Mouse (Mus musculus) embryonic facial prominence, embryonic 14.5 days (tissue): ENCODE data around the gene Ndufa5. TPM values are rescaled to one million over a fixed set of nuclear protein-coding genes. Genes with fewer than 3 reads are reported as not detected.

Experiments used
- ATAC-seq: fragments of 200-750 bp; cut with Nextera tagmentation; 2 replicates; pipeline ENCODE4 v1.8.0; 2017; ENCODE audit warnings: low read depth, moderate number of reproducible peaks, moderate TSS enrichment
- DNase-seq: peaks from one replicate; pipeline ENCODE4 v3.0.0-alpha.2; 2015; ENCODE audit warnings: low spot score
- H3K27ac ChIP-seq: fragments of 300-500 bp; sonication (generic); replicated peaks from 2 replicates; pipeline ENCODE4 v1.5.1; 2014; ENCODE audit warnings: low read depth, mild to moderate bottlenecking, low read length, moderate library complexity
- H3K27me3 ChIP-seq: fragments of 300-500 bp; sonication (generic); replicated peaks from 2 replicates; pipeline ENCODE4 v1.6.1; 2014; ENCODE audit warnings: low read length; ENCODE audit not compliant: control insufficient read depth, insufficient read depth
- H3K36me3 ChIP-seq: fragments of 300-500 bp; sonication (generic); 2 replicates; pipeline ENCODE4 v1.6.1; 2014; ENCODE audit warnings: low read length, mixed read lengths; ENCODE audit not compliant: control insufficient read depth, insufficient read depth
- H3K4me1 ChIP-seq: fragments of 300-500 bp; sonication (generic); 2 replicates; pipeline ENCODE4 v1.6.1; 2014; ENCODE audit warnings: antibody characterized with exemption, low read length; ENCODE audit not compliant: control insufficient read depth, insufficient read depth
- H3K4me2 ChIP-seq: fragments of 300-500 bp; sonication (generic); 2 replicates; pipeline ENCODE4 v1.6.1; 2014; ENCODE audit warnings: low read depth, mild to moderate bottlenecking, low read length, moderate library complexity, mixed read lengths
- H3K4me3 ChIP-seq: fragments of 300-500 bp; sonication (generic); 2 replicates; pipeline ENCODE4 v1.5.1; 2014; ENCODE audit warnings: low read depth, mild to moderate bottlenecking, low read length
- H3K9ac ChIP-seq: fragments of 300-500 bp; sonication (generic); 2 replicates; pipeline ENCODE4 v1.6.1; 2014; ENCODE audit warnings: low read depth, mild to moderate bottlenecking, low read length, moderate library complexity, mixed read lengths
- H3K9me3 ChIP-seq: fragments of 300-500 bp; sonication (generic); 2 replicates; pipeline ENCODE4 v1.6.1; 2016; ENCODE audit warnings: low read length; ENCODE audit not compliant: control insufficient read depth
- WGBS: fragments of 180-500 bp; shearing (Covaris S2); extraction: QIAGEN DNeasy Blood & Tissue Kit; methylation state at CpG from one replicate; pipeline ENCODE4 v1.1.7; 2014; 5-methylcytosine and 5-hydroxymethylcytosine counted together
- polyA plus RNA-seq: library from polyadenylated mRNA; unstranded; fragments of >200 nt; fragmentation: Nextera tagmentation; extraction: Ambion mirVana; gene quantifications from 2 replicates; pipeline ENCODE4 v1.2.1, GENCODE M21; 2014

Ndufa5 gene
- polyA plus RNA-seq, 1 experiment from 2014 or later: 379 TPM

DNA sequence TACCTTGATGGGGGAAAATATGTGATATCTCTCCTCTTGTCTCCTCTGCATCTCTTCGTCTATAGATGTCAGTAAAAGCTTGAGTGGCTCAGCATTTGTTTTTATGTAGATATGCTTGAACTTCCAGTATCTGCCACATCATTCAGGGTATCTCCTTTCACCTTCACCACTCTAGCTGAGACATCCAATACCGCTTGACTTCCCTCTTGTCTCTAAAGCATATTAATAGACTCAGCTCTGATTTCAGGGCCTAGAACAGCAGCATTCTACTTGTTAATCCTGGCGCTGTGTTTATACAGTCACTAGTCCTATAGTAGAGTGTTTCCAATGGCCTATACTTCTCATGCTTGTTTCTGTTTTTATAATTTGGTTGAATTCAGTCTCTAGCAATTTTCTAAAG, 5.0 kb upstream of the Ndufa5 start:
- H3K9me3 ChIP-seq: no peaks in the 10 kb centered on the region
- no peak overlapping the region for H3K9ac ChIP-seq
- H3K36me3 ChIP-seq: no peaks in the 10 kb centered on the region
- peak; percentile 15 for DNase-seq
- peak; percentile 38; the same call in 1 of the 2 replicates for ATAC-seq
- H3K4me3 ChIP-seq: no peak overlapping the region
- no peak overlapping the region for H3K4me2 ChIP-seq
- H3K4me1 ChIP-seq: no peaks in the 10 kb centered on the region
- 69% methylated on average over 3 of the region's 3 CpGs for WGBS
- no peak overlapping the region for H3K27ac ChIP-seq
- H3K27me3 ChIP-seq: no peaks in the 10 kb centered on the region

DNA sequence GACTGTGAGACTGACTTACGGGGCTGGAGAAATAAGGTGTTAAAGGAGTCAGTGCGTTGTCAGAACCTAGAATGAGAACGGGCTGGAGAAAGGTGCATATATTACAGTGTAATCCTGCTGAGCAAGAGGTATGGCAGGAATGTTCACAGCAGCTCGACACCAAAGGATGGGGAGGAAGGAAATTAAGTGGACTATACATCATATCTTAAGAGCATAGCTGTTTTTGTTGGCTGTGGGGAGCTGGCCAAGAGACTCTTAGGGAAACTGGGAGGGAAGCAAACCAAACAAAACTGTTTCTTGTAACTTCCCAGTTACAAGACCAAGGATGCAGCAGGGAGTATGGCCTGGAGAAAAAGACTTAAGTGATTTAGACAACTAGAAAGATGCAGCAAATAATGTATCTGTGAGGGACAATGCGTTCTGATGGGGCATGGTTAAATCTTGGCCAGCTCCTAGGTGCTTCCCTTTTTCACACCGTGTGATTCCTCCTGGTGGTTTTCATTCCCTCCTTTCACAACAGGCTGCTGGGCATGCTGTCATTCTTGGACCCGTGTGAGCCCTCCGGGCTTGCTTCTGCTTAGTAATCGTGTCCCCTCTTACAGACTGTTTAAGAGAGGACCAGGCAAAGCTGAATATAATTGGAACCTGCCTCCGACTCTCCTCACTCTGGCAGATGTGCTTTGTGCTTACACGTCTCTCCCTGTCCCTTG, 3.1 kb upstream of the Ndufa5 start:
- Histone ChIP-seq H3K27me3 (no peaks in the 10 kb centered on the region), H3K4me1 (peaks cover 9% of the 10 kb centered on the region), H3K9me3 (no peaks in the 10 kb centered on the region), H3K27ac (no peak overlapping the region), H3K9ac (no peak overlapping the region), H3K36me3 (no peaks in the 10 kb centered on the region), H3K4me2 (peak overlapping the region; percentile 46), H3K4me3 (peak overlapping the region; percentile 0; the same call in 1 of the 2 replicates)
- DNase-seq: peak; percentile 24
- no peak for ATAC-seq
- 32% methylated on average over 11 of the region's 11 CpGs for WGBS

DNA sequence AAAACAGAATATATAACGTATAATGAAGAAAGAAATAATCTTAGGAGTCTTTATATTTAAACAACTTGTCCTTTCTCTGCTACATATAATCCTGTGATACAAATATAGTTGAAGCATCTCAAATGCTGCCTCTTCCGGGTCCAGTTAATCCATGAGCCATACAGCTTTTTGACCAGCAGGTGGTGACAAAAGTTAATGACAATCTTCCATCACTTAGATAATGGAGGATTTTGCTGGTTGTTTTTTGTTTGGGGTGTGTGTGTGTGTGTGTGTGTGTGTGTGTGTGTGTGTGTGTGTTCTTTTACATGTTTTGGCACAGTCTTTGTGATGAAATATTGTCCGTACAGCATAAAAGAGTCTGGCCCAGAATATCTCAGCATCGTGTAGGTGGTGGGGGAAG, 2.4 kb upstream of the Ndufa5 start:
- Histone ChIP-seq H3K9me3 (no peaks in the 10 kb centered on the region), H3K4me3 (peak overlapping the region; percentile 0; the same call in 1 of the 2 replicates), H3K9ac (no peak overlapping the region), H3K36me3 (no peaks in the 10 kb centered on the region), H3K4me1 (peaks cover 11% of the 10 kb centered on the region), H3K27me3 (no peaks in the 10 kb centered on the region), H3K27ac (no peak overlapping the region), H3K4me2 (peak overlapping the region; percentile 46)
- 16% methylated on average over 4 of the region's 4 CpGs for WGBS
- ATAC-seq (no peak), DNase-seq (peak; percentile 77)

DNA sequence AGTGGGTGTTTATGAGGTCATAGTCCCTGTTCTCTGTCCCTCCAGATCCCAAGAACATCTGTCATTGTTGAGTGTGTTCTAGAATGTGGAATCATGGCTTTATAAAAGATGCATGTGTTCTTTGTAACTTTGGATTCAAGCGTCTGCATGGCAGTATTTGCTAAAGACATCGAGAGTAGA, 141 bp upstream of the Ndufa5 start, which contains the start of gene Asb15:
Gene Asb15 (plus strand): TSS at position 81 of the 180 bp plus-strand sequence.
- ATAC-seq: no peak
- no peak for DNase-seq

DNA sequence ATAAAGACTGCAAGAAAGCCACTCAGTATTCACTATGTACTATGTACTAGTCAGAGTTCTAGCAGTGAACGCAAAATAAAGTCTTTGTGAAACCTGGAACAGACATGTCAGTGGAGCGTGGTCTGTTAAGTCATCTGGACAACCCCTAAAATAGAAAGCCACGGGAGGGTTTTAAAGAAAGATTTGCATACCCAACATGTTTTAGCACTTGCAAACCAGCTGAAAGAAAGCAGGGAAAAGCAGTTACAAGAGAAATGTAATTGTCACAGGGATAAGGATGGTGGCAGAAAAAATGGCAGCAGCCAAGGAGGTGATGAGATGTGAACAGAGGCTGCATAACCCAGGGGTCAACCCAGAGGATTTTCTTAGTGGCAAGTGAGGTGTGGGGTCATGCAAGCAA, 2.1 kb downstream of the Ndufa5 start:
- Histone ChIP-seq H3K4me2 (no peak overlapping the region), H3K9ac (no peak overlapping the region), H3K27me3 (no peaks in the 10 kb centered on the region), H3K4me3 (no peak overlapping the region), H3K4me1 (peaks cover 11% of the 10 kb centered on the region), H3K9me3 (no peaks in the 10 kb centered on the region), H3K36me3 (peaks cover 16% of the 10 kb centered on the region; the same call in 1 of the 2 replicates), H3K27ac (no peak overlapping the region)
- 85% methylated on average over 3 of the region's 3 CpGs for WGBS
- ATAC-seq (no peak), DNase-seq (no peak)

More for the DNA sequence above, 141 bp upstream of the Ndufa5 start, which contains the start of gene Asb15:
- Histone ChIP-seq H3K4me3 (peak within 1 kb of the TSS; percentile 75), H3K4me2 (peak within 1 kb of the TSS; percentile 71), H3K4me1 (peaks cover 11% of the 10 kb centered on the region), H3K36me3 (peaks cover 4% of the 10 kb centered on the region; the same call in 1 of the 2 replicates), H3K27ac (0 out of 2 replicates have a peak within 1 kb of the TSS, but pooled peaks have one; percentile 31), H3K27me3 (no peaks in the 10 kb centered on the region), H3K9me3 (no peaks in the 10 kb centered on the region), H3K9ac (peak within 1 kb of the TSS; percentile 72)
- 47% methylated on average over 2 of the region's 2 CpGs for WGBS

DNA sequence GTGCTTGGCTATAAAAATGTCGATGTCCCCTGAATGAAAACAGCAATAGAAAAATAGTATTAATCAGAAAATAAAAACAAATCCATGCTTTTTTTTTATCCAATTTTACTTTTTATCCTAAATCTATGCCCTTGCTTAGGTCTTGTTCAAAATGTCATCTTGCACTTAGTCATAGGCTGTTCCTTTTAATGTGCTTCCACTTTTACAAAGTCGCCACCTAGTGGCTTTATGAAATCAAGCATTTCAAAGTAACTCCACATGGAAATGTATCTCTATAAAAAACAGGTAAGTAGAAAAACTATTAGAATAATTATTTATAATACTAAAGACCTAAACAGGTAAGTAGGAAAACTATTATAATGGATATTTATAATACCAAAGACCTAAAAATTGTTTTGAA, 11.6 kb downstream of the Ndufa5 start:
- Histone ChIP-seq H3K27me3 (no peaks in the 10 kb centered on the region), H3K4me1 (no peaks in the 10 kb centered on the region), H3K9me3 (no peaks in the 10 kb centered on the region), H3K9ac (no peak overlapping the region), H3K4me3 (no peak overlapping the region), H3K36me3 (peaks cover 19% of the 10 kb centered on the region), H3K27ac (no peak overlapping the region), H3K4me2 (no peak overlapping the region)
- ATAC-seq (no peak), DNase-seq (peak; percentile 58)
- WGBS: 44% methylated on average over 2 of the region's 2 CpGs

DNA sequence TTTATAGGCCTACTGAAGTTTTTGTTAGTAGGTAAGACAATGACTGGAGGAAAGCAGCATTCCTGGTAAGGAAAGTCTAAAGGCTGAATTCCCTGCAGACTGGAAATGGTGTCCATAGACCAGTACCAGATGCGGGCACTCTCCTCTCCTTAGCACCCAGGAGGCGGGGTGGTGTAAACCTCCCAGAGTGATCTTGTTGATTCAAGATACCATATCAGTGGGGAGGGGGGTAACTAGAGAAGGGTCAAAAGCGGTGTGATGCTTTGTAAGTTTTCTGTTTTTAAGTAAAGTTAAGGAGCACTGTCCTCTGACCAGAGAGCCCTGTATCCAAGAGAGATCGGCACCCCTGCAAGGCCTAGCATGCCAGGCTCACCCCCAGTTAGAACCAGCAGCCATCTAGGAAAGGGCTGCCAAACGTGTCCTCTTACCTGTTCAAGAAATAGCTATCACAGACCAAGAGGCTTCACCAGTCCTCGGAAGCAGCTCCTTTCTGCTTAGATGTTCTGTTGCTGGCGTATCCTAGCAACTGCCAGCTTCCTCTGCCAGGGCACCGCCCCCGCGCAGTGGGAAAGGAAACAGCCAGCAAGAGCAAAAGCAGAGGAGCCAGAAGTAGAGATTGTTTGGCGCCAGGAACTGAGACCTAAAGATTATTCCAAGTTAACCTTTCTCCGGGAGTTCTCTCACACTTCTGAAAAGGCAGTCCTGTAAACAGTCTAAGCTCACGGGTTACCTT, 13.1 kb downstream of the Ndufa5 start, which contains the start of gene Iqub:
Gene Iqub (minus strand): TSS at position 516 of the 733 bp plus-strand sequence.
- Histone ChIP-seq H3K36me3 (peaks cover 19% of the 10 kb centered on the region), H3K4me1 (no peaks in the 10 kb centered on the region), H3K4me3 (no peak within 1 kb of the TSS), H3K4me2 (peak within 1 kb of the TSS; percentile 13; the same call in 1 of the 2 replicates), H3K27ac (no peak within 1 kb of the TSS), H3K27me3 (no peaks in the 10 kb centered on the region), H3K9me3 (no peaks in the 10 kb centered on the region), H3K9ac (peak within 1 kb of the TSS; percentile 43)
- ATAC-seq (peak; percentile 82), DNase-seq (peak; percentile 74)
- 27% methylated on average over 13 of the region's 13 CpGs for WGBS

DNA sequence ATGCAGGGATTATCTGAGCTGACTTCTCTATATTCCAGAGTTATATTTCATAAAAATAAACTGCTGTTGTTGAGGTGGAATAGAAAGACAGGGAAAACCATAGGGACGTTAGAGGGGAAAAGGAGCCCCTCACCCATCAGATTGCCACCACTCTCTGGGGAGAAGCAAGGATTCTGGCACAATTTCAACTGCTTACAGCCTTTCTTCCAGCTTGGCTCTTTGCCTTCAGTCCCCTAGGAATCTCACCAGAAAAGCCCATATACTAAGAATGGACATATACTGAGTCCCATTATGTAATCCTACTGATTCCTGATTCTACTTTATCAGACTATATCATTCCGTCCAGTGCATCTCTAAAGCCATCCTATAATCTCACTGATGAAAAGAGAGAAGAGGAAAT, 23.7 kb downstream of the Ndufa5 start:
- Histone ChIP-seq H3K27me3 (no peaks in the 10 kb centered on the region), H3K36me3 (no peaks in the 10 kb centered on the region), H3K27ac (no peak overlapping the region), H3K9ac (no peak overlapping the region), H3K4me3 (no peak overlapping the region), H3K4me2 (no peak overlapping the region), H3K4me1 (no peaks in the 10 kb centered on the region), H3K9me3 (no peaks in the 10 kb centered on the region)
- DNase-seq (no peak), ATAC-seq (no peak)
- 80% methylated on average over 2 of the region's 2 CpGs for WGBS
